Mouse (Mus musculus) hindbrain, embryonic 11.5 days (tissue): ENCODE measurements around the gene Khdc4. TPM values are rescaled to one million over a fixed set of nuclear protein-coding genes. Genes with fewer than 3 reads are reported as not detected.

ENCODE experiments used
- ATAC-seq: fragments of 200-750 bp; cut with Nextera tagmentation; 2 replicates; pipeline ENCODE4 v1.8.0; 2017; ENCODE audit warnings: mild to moderate bottlenecking, moderate TSS enrichment, moderate library complexity; ENCODE audit not compliant: low FRiP score
- DNase-seq: peaks from one replicate; pipeline ENCODE4 v3.0.0-alpha.2; 2015; ENCODE audit warnings: low spot score
- H3K27ac ChIP-seq: fragments of 300-500 bp; sonication (generic); 2 replicates; pipeline ENCODE4 v1.5.1; 2014; ENCODE audit warnings: mild to moderate bottlenecking, low read depth, low read length
- H3K27me3 ChIP-seq: fragments of 300-500 bp; sonication (generic); 2 replicates; pipeline ENCODE4 v1.6.1; 2014; ENCODE audit warnings: mild to moderate bottlenecking, low read length, moderate library complexity, mixed read lengths; ENCODE audit not compliant: control insufficient read depth, insufficient read depth
- H3K36me3 ChIP-seq: fragments of 300-500 bp; sonication (generic); 2 replicates; pipeline ENCODE4 v1.6.1; 2014; ENCODE audit warnings: mild to moderate bottlenecking, low read length, moderate library complexity, mixed read lengths; ENCODE audit not compliant: control insufficient read depth, insufficient read depth
- H3K4me1 ChIP-seq: fragments of 300-500 bp; sonication (generic); replicated peaks from 2 replicates; pipeline ENCODE4 v1.6.1; 2014; ENCODE audit warnings: low read length, mixed read lengths; ENCODE audit not compliant: control insufficient read depth, insufficient read depth
- H3K4me2 ChIP-seq: fragments of 300-500 bp; sonication (generic); replicated peaks from 2 replicates; pipeline ENCODE4 v1.6.1; 2014; ENCODE audit warnings: mild to moderate bottlenecking, low read depth, low read length
- H3K4me3 ChIP-seq: fragments of 300-500 bp; sonication (generic); 2 replicates; pipeline ENCODE4 v1.5.1; 2014; ENCODE audit warnings: low read depth, low read length
- H3K9ac ChIP-seq: fragments of 300-500 bp; sonication (generic); 2 replicates; pipeline ENCODE4 v1.6.1; 2014; ENCODE audit warnings: low read depth, low read length
- H3K9me3 ChIP-seq: fragments of 300-500 bp; sonication (generic); 2 replicates; pipeline ENCODE4 v1.6.1; 2016; ENCODE audit warnings: low read length; ENCODE audit not compliant: control insufficient read depth
- whole genome bisulfite sequencing: fragments of 180-500 bp; shearing (Covaris S2); extraction: QIAGEN DNeasy Blood & Tissue Kit; methylation state at CpG from one replicate; pipeline ENCODE4 v1.1.7; 2014; 5-methylcytosine and 5-hydroxymethylcytosine counted together
- polyA plus RNA-seq: library from polyadenylated mRNA; unstranded; fragments of >200 nt; fragmentation: Nextera tagmentation; extraction: Ambion mirVana; gene quantifications from 2 replicates; pipeline ENCODE4 v1.2.1, GENCODE M21; 2014

Khdc4 gene
- polyA plus RNA-seq, 1 experiment from 2014 or later: 103 TPM

GRCm38 (mm10) chr3:88653516-88654370 is 31.9 kb upstream of the Khdc4 start:
- no peak for ATAC-seq
- WGBS: 77% methylated on average over 6 of the region's 6 CpGs

GRCm38 (mm10) chr3:88654621-88655020 is 31.0 kb upstream of the Khdc4 start:
- ATAC-seq (no peak), DNase-seq (no peak)
- Histone ChIP-seq H3K4me2 (no peak overlapping the region), H3K36me3 (no peaks in the 10 kb centered on the region), H3K4me1 (no peaks in the 10 kb centered on the region), H3K27ac (no peak overlapping the region), H3K9me3 (no peaks in the 10 kb centered on the region), H3K27me3 (no peaks in the 10 kb centered on the region), H3K4me3 (no peak overlapping the region), H3K9ac (no peak overlapping the region)
- WGBS: 93% methylated on average over 4 of the region's 4 CpGs

More at GRCm38 (mm10) chr3:88653516-88654370, 31.9 kb upstream of the Khdc4 start:
- Histone ChIP-seq H3K4me2 (no peak overlapping the region), H3K4me1 (no peaks in the 10 kb centered on the region), H3K9me3 (no peaks in the 10 kb centered on the region), H3K9ac (no peak overlapping the region), H3K27me3 (no peaks in the 10 kb centered on the region), H3K27ac (no peak overlapping the region), H3K36me3 (no peaks in the 10 kb centered on the region), H3K4me3 (no peak overlapping the region)
- no peak for DNase-seq

DNA sequence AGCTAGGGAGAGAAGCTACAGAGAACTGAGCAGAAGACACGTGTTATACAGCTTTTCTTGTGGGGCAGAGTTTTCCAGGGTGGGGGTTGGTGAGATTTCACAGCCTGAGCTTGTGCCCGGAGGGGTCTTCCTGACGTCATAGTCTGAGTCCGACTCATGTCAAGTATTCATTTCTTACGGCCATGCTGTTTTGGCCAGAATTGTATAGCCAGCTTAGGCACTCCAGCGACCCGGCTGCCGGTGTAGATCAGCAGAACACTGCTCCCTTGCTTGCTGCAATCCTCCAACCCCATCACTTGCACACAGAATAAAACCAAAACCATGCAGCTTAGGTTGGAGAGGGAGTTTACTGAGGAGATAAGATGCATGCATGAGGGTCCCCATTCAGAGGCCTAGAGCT is 30.0 kb upstream of the Khdc4 start:
- H3K4me1 ChIP-seq: no peaks in the 10 kb centered on the region
- H3K27me3 ChIP-seq: no peaks in the 10 kb centered on the region
- no peak overlapping the region for H3K4me3 ChIP-seq
- DNase-seq (no peak), ATAC-seq (no peak)
- H3K4me2 ChIP-seq: no peak overlapping the region
- H3K27ac ChIP-seq: no peak overlapping the region
- H3K9ac ChIP-seq: no peak overlapping the region
- no peaks in the 10 kb centered on the region for H3K9me3 ChIP-seq
- WGBS: 82% methylated on average over 8 of the region's 8 CpGs
- H3K36me3 ChIP-seq: no peaks in the 10 kb centered on the region

DNA sequence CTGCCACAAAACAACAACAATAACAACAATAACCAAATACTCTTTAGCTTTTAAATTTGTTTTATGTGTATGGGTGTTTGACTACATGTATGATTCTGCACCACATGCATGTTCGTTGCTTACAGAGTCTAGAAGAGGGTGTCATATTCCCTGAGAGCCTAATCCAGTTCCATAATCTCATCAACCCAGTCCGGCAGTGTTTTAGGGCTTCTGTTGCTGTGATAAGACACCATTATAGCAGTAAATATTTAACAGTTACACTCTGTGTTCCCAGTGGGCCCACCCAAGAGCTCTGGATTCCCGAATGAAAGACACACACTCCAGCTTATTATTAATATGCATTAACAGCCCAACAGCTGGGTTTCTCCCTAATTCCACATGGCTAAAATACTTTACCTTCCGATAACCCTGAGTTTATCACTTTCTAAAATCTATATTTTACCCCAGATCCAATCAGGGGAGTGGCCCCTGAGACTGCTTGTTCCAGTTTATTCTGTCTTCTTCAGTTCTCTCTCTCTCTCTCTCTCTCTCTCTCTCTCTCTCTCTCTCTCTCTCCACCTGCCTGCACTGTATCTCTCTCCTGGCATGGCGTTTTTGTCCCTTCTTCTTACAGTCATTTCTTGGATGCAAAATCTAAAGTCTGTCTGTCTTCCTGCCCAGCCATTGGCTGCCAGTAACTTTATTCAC is 27.0 kb upstream of the Khdc4 start:
- no peaks in the 10 kb centered on the region for H3K4me1 ChIP-seq
- H3K9me3 ChIP-seq: no peaks in the 10 kb centered on the region
- H3K27ac ChIP-seq: no peak overlapping the region
- H3K36me3 ChIP-seq: no peaks in the 10 kb centered on the region
- no peak for DNase-seq
- H3K4me2 ChIP-seq: no peak overlapping the region
- no peak overlapping the region for H3K4me3 ChIP-seq
- no peak overlapping the region for H3K9ac ChIP-seq
- ATAC-seq: no peak
- WGBS: 76% methylated on average over 5 of the region's 5 CpGs
- no peaks in the 10 kb centered on the region for H3K27me3 ChIP-seq

DNA sequence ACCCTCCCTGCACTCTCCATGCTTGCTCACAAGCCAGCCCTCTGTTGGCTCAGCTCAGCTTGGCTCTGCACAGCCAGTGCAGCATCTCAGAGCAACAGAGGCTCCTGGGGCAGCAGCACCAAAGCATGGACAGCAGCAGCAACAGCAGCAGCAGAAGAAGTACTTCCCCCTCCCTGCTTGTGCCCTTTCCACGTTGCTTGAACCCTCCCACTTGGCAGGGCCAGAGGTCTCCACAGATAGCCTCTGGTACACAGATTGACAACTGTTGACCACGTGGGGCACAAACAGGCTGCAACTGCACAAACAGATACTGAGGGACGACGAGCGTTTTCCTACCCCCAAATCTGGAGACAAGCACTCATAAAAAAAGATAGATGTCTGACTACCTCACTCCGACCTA is 25.8 kb upstream of the Khdc4 start:
- ATAC-seq (no peak), DNase-seq (no peak)
- Histone ChIP-seq H3K4me1 (no peaks in the 10 kb centered on the region), H3K27ac (no peak overlapping the region), H3K9ac (no peak overlapping the region), H3K4me2 (no peak overlapping the region), H3K4me3 (no peak overlapping the region), H3K36me3 (no peaks in the 10 kb centered on the region), H3K9me3 (no peaks in the 10 kb centered on the region), H3K27me3 (no peaks in the 10 kb centered on the region)
- 50% methylated on average over 6 of the region's 6 CpGs for WGBS

GRCm38 (mm10) chr3:88664095-88664494 is 21.5 kb upstream of the Khdc4 start:
- WGBS: 83% methylated on average over 4 of the region's 4 CpGs
- no peak for ATAC-seq

GRCm38 (mm10) chr3:88677399-88677798 is 8.2 kb upstream of the Khdc4 start:
- Histone ChIP-seq H3K4me3 (peak overlapping the region; percentile 20; the same call in 1 of the 2 replicates), H3K4me1 (no peaks in the 10 kb centered on the region), H3K27me3 (no peaks in the 10 kb centered on the region), H3K36me3 (no peaks in the 10 kb centered on the region), H3K9ac (peak overlapping the region; percentile 29; the same call in 1 of the 2 replicates), H3K4me2 (peak overlapping the region; percentile 42), H3K9me3 (no peaks in the 10 kb centered on the region), H3K27ac (no peak overlapping the region)
- WGBS: 12% methylated on average over 11 of the region's 11 CpGs
- ATAC-seq: 0 out of 2 replicates have a peak, but pooled peaks have one; percentile 30
- peak; percentile 91 for DNase-seq

More at GRCm38 (mm10) chr3:88664095-88664494, 21.5 kb upstream of the Khdc4 start:
- H3K4me1 ChIP-seq: no peaks in the 10 kb centered on the region
- no peak for DNase-seq
- H3K27me3 ChIP-seq: no peaks in the 10 kb centered on the region
- H3K9me3 ChIP-seq: no peaks in the 10 kb centered on the region
- no peaks in the 10 kb centered on the region for H3K36me3 ChIP-seq
- no peak overlapping the region for H3K27ac ChIP-seq
- no peak overlapping the region for H3K9ac ChIP-seq
- H3K4me3 ChIP-seq: no peak overlapping the region
- no peak overlapping the region for H3K4me2 ChIP-seq

GRCm38 (mm10) chr3:88683814-88684213 is 1.8 kb upstream of the Khdc4 start:
- Histone ChIP-seq H3K4me3 (no peak overlapping the region), H3K9ac (no peak overlapping the region), H3K27me3 (no peaks in the 10 kb centered on the region), H3K36me3 (0 out of 2 replicates have a peak, but pooled peaks cover 2% of the 10 kb centered on the region), H3K4me1 (peaks cover 4% of the 10 kb centered on the region), H3K27ac (no peak overlapping the region), H3K9me3 (no peaks in the 10 kb centered on the region), H3K4me2 (no peak overlapping the region)
- no peak for DNase-seq
- WGBS: 92% methylated on average over 2 of the region's 2 CpGs
- no peak for ATAC-seq
